Mouse (Mus musculus): Measurements from ENCODE around the gene Sap30l. TPM values are rescaled to one million over a fixed set of nuclear protein-coding genes. Genes with fewer than 3 reads are reported as not detected.
"Not testable (repeated sequence)": the region's sequence is repeated elsewhere in the genome, so short reads cannot be mapped to it uniquely, and the experiment has no call there.

Gene Sap30l
- polyA plus RNA-seq, 1 experiment from 2014 or later: 12.3 TPM

GRCm38 (mm10) chr11:57802511-57802870 lies 1.1 kb downstream of the Sap30l start:
- DNase-seq (ENCODE audit: low spot score): peak; percentile 36
- H3K4me1 ChIP-seq: peaks cover 30% of the 10 kb centered on the region
- peaks cover 21% of the 10 kb centered on the region for H3K36me3 ChIP-seq (replicated peaks)

GRCm38 (mm10) chr11:57805047-57805446 lies 3.6 kb downstream of the Sap30l start:
- no peak overlapping the region for H3K4me3 ChIP-seq
- 93% methylated on average over 3 of the region's 3 CpGs for WGBS
- DNase-seq (ENCODE audit: low spot score): no peak
- H3K4me1 ChIP-seq: peaks cover 28% of the 10 kb centered on the region
- H3K27ac ChIP-seq (replicated peaks): no peak overlapping the region
- peaks cover 46% of the 10 kb centered on the region for H3K36me3 ChIP-seq (replicated peaks)
- H3K27me3 ChIP-seq (replicated peaks; ENCODE audit: low read depth, poor library complexity, severe bottlenecking): no peaks in the 10 kb centered on the region
- H3K9me3 ChIP-seq: no peaks in the 10 kb centered on the region

More at GRCm38 (mm10) chr11:57802511-57802870, 1.1 kb downstream of the Sap30l start:
- 0% methylated on average over 18 of the region's 18 CpGs for WGBS
- Histone ChIP-seq H3K9me3 (no peaks in the 10 kb centered on the region), H3K27ac (replicated peaks) (peak overlapping the region; percentile 89), H3K27me3 (replicated peaks; ENCODE audit: low read depth, poor library complexity, severe bottlenecking) (no peaks in the 10 kb centered on the region), H3K4me3 (peak overlapping the region; percentile 95)

- DNase-seq (ENCODE audit: low spot score): no peak
- 93% methylated on average over 17 of the region's 17 CpGs for WGBS
- Histone ChIP-seq H3K9me3 (no peaks in the 10 kb centered on the region), H3K4me3 (no peak overlapping the region), H3K27ac (replicated peaks) (no peak overlapping the region), H3K36me3 (replicated peaks) (peaks cover 85% of the 10 kb centered on the region), H3K4me1 (0 out of 2 replicates have a peak, but pooled peaks cover 3% of the 10 kb centered on the region), H3K27me3 (replicated peaks; ENCODE audit: low read depth, poor library complexity, severe bottlenecking) (no peaks in the 10 kb centered on the region)
These were observed 7.7 kb downstream of the Sap30l start for GRCm38 (mm10) chr11:57809017-57809731.

GRCm38 (mm10) chr11:57809732-57810098 lies 8.3 kb downstream of the Sap30l start:
- Histone ChIP-seq H3K4me3 (no peak overlapping the region), H3K27me3 (replicated peaks; ENCODE audit: low read depth, poor library complexity, severe bottlenecking) (no peaks in the 10 kb centered on the region), H3K4me1 (0 out of 2 replicates have a peak, but pooled peaks cover 3% of the 10 kb centered on the region), H3K36me3 (replicated peaks) (peaks cover 85% of the 10 kb centered on the region), H3K9me3 (no peaks in the 10 kb centered on the region), H3K27ac (replicated peaks) (no peak overlapping the region)
- no peak for DNase-seq (ENCODE audit: low spot score)
- 92% methylated on average over 8 of the region's 8 CpGs for WGBS

- Histone ChIP-seq H3K27me3 (replicated peaks; ENCODE audit: low read depth, poor library complexity, severe bottlenecking) (no peaks in the 10 kb centered on the region), H3K4me1 (0 out of 2 replicates have a peak, but pooled peaks cover 3% of the 10 kb centered on the region), H3K9me3 (no peaks in the 10 kb centered on the region), H3K36me3 (replicated peaks) (peaks cover 77% of the 10 kb centered on the region), H3K4me3 (no peak overlapping the region), H3K27ac (replicated peaks) (no peak overlapping the region)
- DNase-seq (ENCODE audit: low spot score): no peak
- WGBS: 88% methylated on average over 7 of the region's 7 CpGs
These were observed 9.6 kb downstream of the Sap30l start for GRCm38 (mm10) chr11:57811006-57811405.

- DNase-seq (ENCODE audit: low spot score): no peak
- Histone ChIP-seq H3K4me3 (no peak overlapping the region), H3K4me1 (no peaks in the 10 kb centered on the region), H3K9me3 (no peaks in the 10 kb centered on the region), H3K27ac (replicated peaks) (no peak overlapping the region), H3K27me3 (replicated peaks; ENCODE audit: low read depth, poor library complexity, severe bottlenecking) (no peaks in the 10 kb centered on the region), H3K36me3 (replicated peaks) (peaks cover 67% of the 10 kb centered on the region)
- WGBS: 95% methylated on average over 8 of the region's 8 CpGs
These were observed 10.8 kb downstream of the Sap30l start for GRCm38 (mm10) chr11:57812212-57812611.

DNA sequence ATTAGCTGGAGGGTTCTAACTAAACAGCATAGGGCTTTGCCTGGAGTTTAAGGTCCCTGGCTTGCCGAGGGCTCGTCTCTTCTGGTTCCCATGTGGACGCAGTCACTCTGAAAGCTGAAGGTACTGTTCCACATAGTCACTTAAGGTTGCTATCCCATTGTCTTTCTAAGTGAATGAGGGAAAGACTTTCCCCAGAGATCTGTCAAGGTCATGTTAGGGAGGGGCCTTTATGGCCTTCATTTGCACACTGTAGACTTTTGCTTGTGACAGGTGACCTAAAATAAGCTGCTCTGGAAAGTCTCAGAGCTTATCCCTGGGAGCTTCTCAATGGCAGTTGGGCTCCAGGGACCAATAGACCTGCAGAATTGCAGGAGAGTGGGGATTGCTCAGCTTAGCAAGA lies 12.2 kb downstream of the Sap30l start:
- WGBS: 92% methylated on average over 3 of the region's 3 CpGs

DNA sequence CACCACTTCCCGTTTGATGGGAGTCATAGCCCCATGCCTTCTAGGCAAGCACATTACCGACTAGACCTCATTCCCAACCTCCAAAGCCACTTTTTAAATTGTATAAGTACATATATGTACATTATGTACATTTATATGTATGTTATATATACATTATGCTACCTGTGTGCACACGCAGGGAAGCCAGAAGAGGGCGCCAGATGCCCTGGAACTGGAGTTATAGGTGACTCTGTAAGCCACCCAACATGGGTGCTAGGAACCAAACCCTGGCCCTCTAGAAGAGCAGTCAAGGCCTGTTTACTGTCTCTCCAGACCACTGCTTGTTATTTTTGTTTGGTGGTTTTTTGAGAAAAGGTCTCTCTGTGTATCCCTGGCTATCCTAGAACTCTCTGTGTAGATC lies 16.8 kb downstream of the Sap30l start:
- DNase-seq (ENCODE audit: low spot score): no peak
- Histone ChIP-seq H3K4me3 (no peak overlapping the region), H3K9me3 (no peaks in the 10 kb centered on the region), H3K27me3 (replicated peaks; ENCODE audit: low read depth, poor library complexity, severe bottlenecking) (no peaks in the 10 kb centered on the region), H3K27ac (replicated peaks) (no peak overlapping the region), H3K36me3 (replicated peaks) (peaks cover 7% of the 10 kb centered on the region), H3K4me1 (no peaks in the 10 kb centered on the region)
- 86% methylated on average over 4 of the region's 4 CpGs for WGBS

More for the DNA sequence above, 12.2 kb downstream of the Sap30l start:
- Histone ChIP-seq H3K9me3 (no peaks in the 10 kb centered on the region), H3K4me1 (no peaks in the 10 kb centered on the region), H3K36me3 (replicated peaks) (peaks cover 53% of the 10 kb centered on the region), H3K27me3 (replicated peaks; ENCODE audit: low read depth, poor library complexity, severe bottlenecking) (no peaks in the 10 kb centered on the region), H3K27ac (replicated peaks) (no peak overlapping the region), H3K4me3 (no peak overlapping the region)
- DNase-seq (ENCODE audit: low spot score): no peak

DNA sequence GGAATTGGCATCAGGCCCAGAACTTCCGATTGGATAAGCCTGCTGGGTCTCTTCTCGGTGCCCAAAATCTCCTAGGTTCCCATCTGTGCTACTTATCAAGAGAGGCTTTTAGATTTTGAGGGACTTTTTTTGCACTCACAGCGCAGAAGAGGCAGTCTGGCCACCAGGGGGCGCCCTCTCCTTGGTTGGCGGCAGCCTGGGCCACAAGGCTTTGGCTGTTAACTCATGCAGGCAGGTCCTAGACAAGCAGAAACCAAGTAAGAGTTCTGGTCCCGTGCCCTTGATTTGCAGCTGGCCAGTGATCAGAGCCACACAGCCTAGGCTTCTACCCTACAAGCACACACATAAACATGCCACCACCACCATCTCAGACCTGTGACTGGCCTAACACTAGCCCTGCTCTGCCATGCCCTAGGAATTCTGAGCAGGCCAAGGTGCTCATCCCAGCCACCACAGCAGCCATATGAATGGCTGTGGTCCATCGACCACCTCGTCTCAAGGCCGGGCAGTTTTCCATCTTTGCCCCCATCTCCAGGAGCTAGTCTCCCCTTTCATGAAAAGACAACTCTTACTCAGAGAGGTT lies 18.7 kb downstream of the Sap30l start:
- Histone ChIP-seq H3K4me1 (no peaks in the 10 kb centered on the region), H3K36me3 (replicated peaks) (no peaks in the 10 kb centered on the region), H3K4me3 (no peak overlapping the region), H3K27ac (replicated peaks) (no peak overlapping the region), H3K27me3 (replicated peaks; ENCODE audit: low read depth, poor library complexity, severe bottlenecking) (peaks cover 17% of the 10 kb centered on the region), H3K9me3 (no peaks in the 10 kb centered on the region)
- peak; percentile 92 for DNase-seq (ENCODE audit: low spot score)
- WGBS: 31% methylated on average over 9 of the region's 9 CpGs

DNA sequence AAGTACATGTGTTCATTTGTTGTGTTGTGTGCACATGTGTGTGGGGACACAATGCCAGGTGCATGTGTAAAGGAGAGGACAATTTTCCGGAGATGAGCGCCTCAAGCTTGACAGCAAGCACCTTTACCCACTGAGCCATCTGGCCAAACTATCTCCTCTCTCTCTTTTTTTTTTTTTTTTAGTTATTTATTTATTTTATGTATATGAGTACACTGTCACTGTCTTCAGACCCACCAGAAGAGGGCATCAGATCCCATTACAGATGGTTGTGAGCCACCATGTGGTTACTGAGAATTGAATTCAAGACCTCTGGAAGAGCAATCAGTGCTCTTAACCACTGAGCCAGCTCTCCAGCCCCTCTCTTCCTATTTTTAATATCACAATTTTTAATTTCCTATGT lies 21.7 kb downstream of the Sap30l start:
- 94% methylated on average over 2 of the region's 2 CpGs for WGBS
- H3K27ac ChIP-seq (replicated peaks); H3K36me3 ChIP-seq (replicated peaks); H3K4me3 ChIP-seq; H3K9me3 ChIP-seq; DNase-seq (ENCODE audit: low spot score): not testable (repeated sequence)
- peaks cover 13% of the 10 kb centered on the region for H3K4me1 ChIP-seq
- H3K27me3 ChIP-seq (replicated peaks; ENCODE audit: low read depth, poor library complexity, severe bottlenecking): peaks cover 48% of the 10 kb centered on the region

DNA sequence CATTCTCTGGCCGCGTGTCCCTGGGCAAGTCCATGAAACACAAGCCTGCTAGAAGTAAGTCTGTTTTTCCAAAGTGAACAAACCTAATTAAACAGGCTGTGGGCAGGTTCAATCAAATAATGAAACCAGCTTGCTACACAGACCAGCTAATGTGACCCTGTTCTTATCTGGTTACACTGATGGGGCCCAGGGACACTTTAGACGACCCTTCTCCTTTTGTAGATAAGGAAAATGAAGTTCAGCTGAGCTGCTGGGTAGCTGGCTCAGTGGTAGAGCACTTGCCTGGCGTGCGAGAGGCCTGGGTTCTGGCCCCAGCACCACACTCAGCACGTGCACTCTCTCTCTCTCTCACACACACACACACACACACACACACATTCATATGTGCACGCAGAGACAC lies 22.3 kb downstream of the Sap30l start:
- H3K9me3 ChIP-seq: no peaks in the 10 kb centered on the region
- no peak overlapping the region for H3K27ac ChIP-seq (replicated peaks)
- no peak for DNase-seq (ENCODE audit: low spot score)
- no peaks in the 10 kb centered on the region for H3K36me3 ChIP-seq (replicated peaks)
- H3K27me3 ChIP-seq (replicated peaks; ENCODE audit: low read depth, poor library complexity, severe bottlenecking): peaks cover 53% of the 10 kb centered on the region
- H3K4me3 ChIP-seq: no peak overlapping the region
- 73% methylated on average over 7 of the region's 7 CpGs for WGBS
- H3K4me1 ChIP-seq: peaks cover 14% of the 10 kb centered on the region

GRCm38 (mm10) chr11:57825234-57825633 lies 23.8 kb downstream of the Sap30l start:
- not testable (repeated sequence) for H3K9me3 ChIP-seq; H3K27ac ChIP-seq (replicated peaks); DNase-seq (ENCODE audit: low spot score); H3K36me3 ChIP-seq (replicated peaks); H3K4me3 ChIP-seq
- Histone ChIP-seq H3K27me3 (replicated peaks; ENCODE audit: low read depth, poor library complexity, severe bottlenecking) (peaks cover 69% of the 10 kb centered on the region), H3K4me1 (peaks cover 22% of the 10 kb centered on the region)
- WGBS: 46% methylated on average over 11 of the region's 11 CpGs
